Mouse (Mus musculus) lung, postnatal 0 days (tissue): ENCODE results near the gene Rars2.

Source experiments
- CTCF ChIP-seq: IDR thresholded peaks from 2 replicates; pipeline ENCODE4 v1.5.1; 2016; ENCODE audit warnings: antibody characterized with exemption, mild to moderate bottlenecking
- EP300 ChIP-seq: IDR thresholded peaks from 2 replicates; pipeline ENCODE4 v1.6.1; 2016; ENCODE audit warnings: antibody characterized with exemption, mild to moderate bottlenecking, control low read depth

GRCm38 (mm10) chr4:34703029-34703428, 88.3 kb downstream of the Rars2 start:
- TF ChIP-seq CTCF = no peak
- TF ChIP-seq EP300 = no peak
